Mouse (Mus musculus): ENCODE measurements around the gene Frzb. TPM values are rescaled to one million over a fixed set of nuclear protein-coding genes. Genes with fewer than 3 reads are reported as not detected.
"Not testable (repeated sequence)": the region's sequence is repeated elsewhere in the genome, so short reads cannot be mapped to it uniquely, and the experiment has no call there.

Frzb gene
- not detected in 2 replicates for total RNA-seq (2017)

DNA sequence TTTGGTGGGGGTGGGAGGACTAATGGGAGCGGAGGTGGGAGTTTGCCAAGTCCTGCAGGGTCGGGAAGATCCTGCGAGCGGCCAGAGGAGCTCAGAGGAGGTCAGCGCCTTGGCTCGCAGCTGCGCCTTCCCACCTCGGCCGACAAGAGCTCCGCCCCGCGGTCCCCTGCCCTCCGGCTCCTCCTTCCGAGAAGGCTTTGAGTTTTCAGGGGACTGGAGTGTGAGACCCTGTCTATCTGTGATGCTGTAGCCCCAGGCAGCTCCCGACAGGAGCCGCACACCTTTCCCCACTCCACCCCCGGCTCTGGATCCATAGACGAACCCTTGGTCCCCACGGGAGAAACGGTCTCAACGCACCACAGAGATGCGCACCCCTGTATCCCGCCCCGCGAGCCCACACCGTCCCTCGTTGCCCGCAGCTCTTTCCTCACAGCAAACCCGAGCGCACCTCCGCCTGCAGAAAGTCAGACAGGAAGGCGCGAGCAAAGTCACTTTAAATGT, at the start of gene Frzb:
Gene Frzb (minus strand): TSS at position 335 of the 501 bp plus-strand sequence.
- peak; percentile 18 to 25; a peak in 1 of 4 replicates for ATAC-seq (replicated peaks in 1 of 2; ENCODE audit: insufficient read depth in 1 of 2, low FRiP score in 2 of 2, low TSS enrichment in 1 of 2, low read depth in 1 of 2, poor library complexity in 2 of 2, severe bottlenecking in 2 of 2)

DNA sequence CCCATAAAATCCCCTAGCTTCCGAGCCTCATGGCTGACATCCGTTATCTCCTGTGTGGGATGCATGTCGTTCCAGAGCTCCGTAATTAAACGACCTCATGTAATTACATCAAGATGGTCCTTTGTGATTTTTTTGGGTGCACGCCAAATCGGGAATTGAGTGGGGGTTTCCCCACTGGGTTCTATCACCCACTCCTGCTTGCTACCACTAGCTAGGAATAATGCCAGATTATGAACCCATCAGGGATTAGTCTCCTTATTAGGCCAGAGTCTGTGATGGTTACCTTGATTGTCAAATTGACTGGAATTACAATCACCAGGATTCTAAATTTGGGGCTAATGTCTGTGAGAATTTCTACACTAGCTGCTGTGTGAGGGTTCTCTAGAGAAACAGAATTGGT, 47.9 kb upstream of the Frzb start:
- not testable (repeated sequence) for ATAC-seq (replicated peaks in 1 of 2; ENCODE audit: insufficient read depth in 1 of 2, low FRiP score in 2 of 2, low TSS enrichment in 1 of 2, low read depth in 1 of 2, poor library complexity in 2 of 2, severe bottlenecking in 2 of 2)

- ATAC-seq (replicated peaks in 1 of 2; ENCODE audit: insufficient read depth in 1 of 2, low FRiP score in 2 of 2, low TSS enrichment in 1 of 2, low read depth in 1 of 2, poor library complexity in 2 of 2, severe bottlenecking in 2 of 2), result no peak
Observed at GRCm38 (mm10) chr2:80486851-80487250, 39.4 kb upstream of the Frzb start.

GRCm38 (mm10) chr2:80484951-80485350, 37.5 kb upstream of the Frzb start:
- no peak for ATAC-seq (replicated peaks in 1 of 2; ENCODE audit: insufficient read depth in 1 of 2, low FRiP score in 2 of 2, low TSS enrichment in 1 of 2, low read depth in 1 of 2, poor library complexity in 2 of 2, severe bottlenecking in 2 of 2)

DNA sequence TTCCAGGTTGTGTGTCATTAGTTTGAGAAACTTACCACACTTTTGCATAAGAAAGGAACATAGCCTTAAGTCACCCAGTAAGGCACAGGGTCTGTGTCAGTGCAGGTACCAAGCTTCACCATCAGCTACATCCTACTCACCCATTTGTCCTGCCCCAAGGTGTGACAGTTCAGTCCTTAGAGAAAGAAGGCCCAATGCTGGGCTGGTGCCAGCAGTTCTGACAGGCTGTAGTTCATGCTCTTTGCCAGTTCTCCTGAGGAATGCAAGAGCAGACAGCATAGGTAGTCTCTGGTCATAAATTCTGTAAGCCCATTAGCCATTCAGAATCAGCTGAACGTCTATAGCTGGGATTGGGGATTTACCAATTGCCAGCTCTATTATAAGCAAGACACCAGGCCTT, 28.4 kb upstream of the Frzb start:
- ATAC-seq (replicated peaks in 1 of 2; ENCODE audit: insufficient read depth in 1 of 2, low FRiP score in 2 of 2, low TSS enrichment in 1 of 2, low read depth in 1 of 2, poor library complexity in 2 of 2, severe bottlenecking in 2 of 2), result no peak

- no peak for ATAC-seq (replicated peaks in 1 of 2; ENCODE audit: insufficient read depth in 1 of 2, low FRiP score in 2 of 2, low TSS enrichment in 1 of 2, low read depth in 1 of 2, poor library complexity in 2 of 2, severe bottlenecking in 2 of 2)
Observed at GRCm38 (mm10) chr2:80474247-80474796, 26.9 kb upstream of the Frzb start.

DNA sequence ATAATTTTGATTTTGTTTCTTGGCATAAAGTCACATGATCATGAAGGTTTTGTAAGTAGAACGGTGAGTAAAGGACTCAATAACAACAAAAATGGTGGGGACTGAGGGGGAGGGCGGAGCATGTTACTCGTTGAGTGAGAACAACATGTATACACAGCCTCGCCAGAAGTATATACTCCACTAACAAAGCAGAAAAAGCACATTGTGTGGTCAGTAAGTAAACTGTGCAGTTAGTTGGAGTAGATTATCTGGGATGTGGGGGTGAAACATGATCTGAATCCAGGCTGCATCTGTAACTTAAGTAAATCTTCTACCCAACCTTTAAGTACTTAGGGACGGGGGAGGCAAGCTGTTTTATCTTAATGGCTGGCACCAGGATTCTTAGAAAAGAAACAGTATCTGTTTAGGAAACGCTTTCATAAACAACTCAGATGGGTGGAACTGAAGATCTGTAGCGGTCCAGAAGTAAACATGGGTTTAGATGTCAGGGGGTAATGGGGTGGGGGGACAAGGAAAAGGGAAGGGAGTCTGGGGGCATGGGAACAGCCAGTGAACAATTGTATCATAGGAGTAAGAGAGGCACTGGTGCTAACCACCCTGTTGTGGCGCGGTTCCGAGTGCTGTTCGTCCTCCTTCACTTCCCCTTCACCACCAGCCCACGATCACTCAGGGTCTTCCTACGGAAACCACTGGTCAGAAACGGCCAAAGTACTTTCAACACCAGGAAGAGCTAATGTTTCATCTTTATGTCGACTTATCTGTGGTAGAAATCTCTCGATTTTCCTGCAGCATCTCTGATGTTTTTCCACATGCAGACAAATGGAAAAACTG, 18.8 kb upstream of the Frzb start:
- ATAC-seq (replicated peaks in 1 of 2; ENCODE audit: insufficient read depth in 1 of 2, low FRiP score in 2 of 2, low TSS enrichment in 1 of 2, low read depth in 1 of 2, poor library complexity in 2 of 2, severe bottlenecking in 2 of 2), result peak in 1 of 2 experiments; percentile 37; a peak in 1 of 4 replicates

DNA sequence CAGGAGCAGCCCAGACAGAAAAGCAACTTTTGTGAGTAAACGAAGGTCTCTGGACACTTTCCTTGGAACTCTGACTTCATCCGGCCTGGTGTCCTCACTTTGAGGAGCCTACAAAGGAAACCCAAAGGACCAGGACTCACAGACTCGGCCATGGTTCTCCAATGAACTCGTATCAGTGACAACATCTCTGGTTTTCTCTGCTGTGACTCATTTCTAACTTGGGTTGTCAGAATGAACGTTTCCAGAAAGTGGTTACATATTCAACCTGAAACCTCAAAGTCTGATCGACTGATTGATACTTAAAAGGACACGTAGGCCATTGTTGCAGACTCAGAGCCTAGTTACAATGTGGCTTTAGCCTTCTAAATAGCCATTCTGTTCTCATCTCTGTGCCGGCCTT, 14.4 kb upstream of the Frzb start:
- no peak for ATAC-seq (replicated peaks in 1 of 2; ENCODE audit: insufficient read depth in 1 of 2, low FRiP score in 2 of 2, low TSS enrichment in 1 of 2, low read depth in 1 of 2, poor library complexity in 2 of 2, severe bottlenecking in 2 of 2)

DNA sequence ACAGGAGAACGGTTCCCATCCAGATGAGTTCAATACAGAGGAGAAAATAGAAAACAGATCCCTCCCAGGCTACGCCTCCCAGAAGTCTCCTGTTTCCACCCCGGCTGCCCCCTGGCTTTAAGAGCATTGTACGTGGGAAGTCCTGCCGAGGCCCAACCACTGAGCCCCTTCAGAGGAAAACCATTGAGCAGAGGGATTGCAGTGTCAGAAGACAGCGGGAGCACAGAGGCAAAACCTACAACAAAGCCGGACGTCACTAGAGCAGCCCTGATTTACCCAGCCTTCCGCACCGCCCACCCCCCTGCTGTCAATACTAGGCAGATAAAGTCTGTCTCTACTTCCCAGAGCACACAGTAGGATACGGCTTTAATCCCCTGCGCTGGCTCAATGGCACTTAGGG, 806 bp upstream of the Frzb start:
- peak in 1 of 2 experiments; percentile 34; a peak in 3 of 4 replicates for ATAC-seq (replicated peaks in 1 of 2; ENCODE audit: insufficient read depth in 1 of 2, low FRiP score in 2 of 2, low TSS enrichment in 1 of 2, low read depth in 1 of 2, poor library complexity in 2 of 2, severe bottlenecking in 2 of 2)

GRCm38 (mm10) chr2:80446308-80447151, 895 bp downstream of the Frzb start:
- ATAC-seq (replicated peaks in 1 of 2; ENCODE audit: insufficient read depth in 1 of 2, low FRiP score in 2 of 2, low TSS enrichment in 1 of 2, low read depth in 1 of 2, poor library complexity in 2 of 2, severe bottlenecking in 2 of 2), result peak; percentile 39 to 69

- ATAC-seq (replicated peaks in 1 of 2; ENCODE audit: insufficient read depth in 1 of 2, low FRiP score in 2 of 2, low TSS enrichment in 1 of 2, low read depth in 1 of 2, poor library complexity in 2 of 2, severe bottlenecking in 2 of 2), result no peak
Observed at GRCm38 (mm10) chr2:80445926-80446307, 1.5 kb downstream of the Frzb start.

- ATAC-seq (replicated peaks in 1 of 2; ENCODE audit: insufficient read depth in 1 of 2, low FRiP score in 2 of 2, low TSS enrichment in 1 of 2, low read depth in 1 of 2, poor library complexity in 2 of 2, severe bottlenecking in 2 of 2), result no peak
Observed at GRCm38 (mm10) chr2:80445491-80445890, 1.9 kb downstream of the Frzb start.

DNA sequence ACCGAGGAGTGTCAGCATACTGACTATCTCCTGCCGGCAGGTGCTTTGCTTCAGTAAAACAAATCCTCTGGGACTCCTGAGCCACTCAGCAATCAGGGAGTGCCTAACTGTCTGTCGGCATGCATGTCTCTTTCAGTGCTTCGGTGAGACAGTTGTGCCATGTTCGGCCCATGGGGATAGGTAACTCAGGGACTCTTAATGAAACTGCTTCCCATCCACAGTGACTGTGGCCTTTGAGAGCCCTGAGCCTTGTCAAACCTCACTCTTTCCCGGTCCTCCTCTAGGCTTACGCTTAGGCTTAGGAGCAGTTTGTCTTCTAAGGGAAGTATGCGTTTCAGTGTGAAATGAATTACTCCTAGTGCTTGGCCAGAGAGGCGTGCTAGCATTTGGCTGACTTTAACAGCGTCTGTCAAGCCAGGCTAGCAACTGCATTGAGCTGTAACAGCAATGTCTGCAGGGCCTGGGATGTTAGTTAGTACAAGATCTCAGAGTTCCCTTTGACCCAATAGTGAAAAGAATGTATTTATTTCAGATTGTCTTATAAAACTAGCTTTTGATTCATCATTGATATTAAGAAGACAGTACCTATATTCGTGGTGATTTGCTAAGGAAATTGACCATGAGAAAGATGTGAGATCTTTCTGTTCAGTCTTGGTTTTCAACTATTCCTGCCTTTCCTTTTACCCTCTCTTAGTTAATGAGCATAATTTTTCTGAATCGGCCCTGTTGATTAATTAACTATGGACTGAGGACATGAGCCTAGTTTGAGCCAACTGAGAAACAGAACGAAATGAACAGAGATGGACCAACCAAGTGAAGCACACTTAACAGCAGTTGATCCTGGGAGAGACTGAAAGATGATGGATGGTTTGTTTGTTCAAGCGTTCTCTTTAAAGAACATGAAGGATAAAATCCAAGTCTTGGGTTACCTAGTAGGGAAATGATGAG, 2.7 kb downstream of the Frzb start:
- no peak for ATAC-seq (replicated peaks in 1 of 2; ENCODE audit: insufficient read depth in 1 of 2, low FRiP score in 2 of 2, low TSS enrichment in 1 of 2, low read depth in 1 of 2, poor library complexity in 2 of 2, severe bottlenecking in 2 of 2)

GRCm38 (mm10) chr2:80443962-80444361, 3.5 kb downstream of the Frzb start:
- ATAC-seq (replicated peaks in 1 of 2; ENCODE audit: insufficient read depth in 1 of 2, low FRiP score in 2 of 2, low TSS enrichment in 1 of 2, low read depth in 1 of 2, poor library complexity in 2 of 2, severe bottlenecking in 2 of 2), result no peak

DNA sequence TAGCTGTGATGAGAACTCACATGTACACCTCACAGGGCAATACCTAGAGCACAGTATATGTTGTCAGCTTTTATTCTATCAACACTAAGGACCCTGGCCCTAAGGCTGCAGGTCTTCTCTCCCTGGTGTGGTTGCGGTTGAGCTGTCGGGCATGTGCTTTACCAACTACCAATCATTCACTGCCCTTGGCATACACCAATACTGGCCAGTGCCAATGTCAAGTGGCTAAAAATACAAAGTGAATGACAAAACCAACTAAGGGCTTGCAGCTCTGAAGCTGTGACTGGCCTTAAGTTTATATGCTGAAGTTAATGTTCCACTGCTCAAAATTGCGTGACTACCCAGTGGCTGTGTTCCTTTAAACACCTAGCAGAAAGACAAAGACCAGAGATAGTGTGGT, 6.0 kb downstream of the Frzb start:
- no peak for ATAC-seq (replicated peaks in 1 of 2; ENCODE audit: insufficient read depth in 1 of 2, low FRiP score in 2 of 2, low TSS enrichment in 1 of 2, low read depth in 1 of 2, poor library complexity in 2 of 2, severe bottlenecking in 2 of 2)

DNA sequence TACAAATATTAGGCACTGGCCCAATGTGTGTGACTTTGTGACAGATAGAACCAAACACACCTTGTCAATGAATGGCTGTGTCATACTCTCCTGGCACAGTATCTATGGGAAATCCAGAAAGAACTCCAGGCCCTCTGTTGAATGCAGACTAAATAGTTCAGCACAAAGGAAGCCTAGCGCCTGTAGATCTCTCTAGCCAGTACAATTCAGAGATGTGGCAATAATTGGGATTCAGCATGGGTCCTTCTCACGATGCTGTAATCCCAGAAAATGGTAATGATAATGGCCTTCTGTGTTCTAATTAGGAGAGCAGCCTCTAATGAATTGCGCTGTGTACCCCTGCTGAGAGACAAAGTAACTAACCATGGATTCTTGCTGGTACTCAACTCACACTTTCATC, 8.6 kb downstream of the Frzb start:
- ATAC-seq (replicated peaks in 1 of 2; ENCODE audit: insufficient read depth in 1 of 2, low FRiP score in 2 of 2, low TSS enrichment in 1 of 2, low read depth in 1 of 2, poor library complexity in 2 of 2, severe bottlenecking in 2 of 2), result no peak

DNA sequence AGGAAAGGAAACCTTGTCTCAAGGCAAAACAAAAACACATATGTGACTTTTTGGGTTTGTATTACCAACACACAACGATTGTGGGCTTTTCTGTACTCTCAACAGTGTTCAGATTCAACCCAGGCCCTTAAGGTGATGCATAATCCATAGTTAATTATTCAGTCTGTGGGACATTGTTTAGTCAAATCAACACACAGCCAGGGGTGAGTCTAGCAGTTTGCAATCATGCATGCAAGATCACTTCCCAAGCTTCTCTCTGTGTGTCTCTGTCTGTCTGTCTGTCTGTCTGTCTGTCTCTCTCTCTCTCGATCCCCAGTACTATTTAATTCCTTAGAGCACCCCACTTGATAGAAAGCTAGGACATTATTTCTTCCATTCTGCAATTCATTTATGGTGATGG, 10.0 kb downstream of the Frzb start:
- ATAC-seq (replicated peaks in 1 of 2; ENCODE audit: insufficient read depth in 1 of 2, low FRiP score in 2 of 2, low TSS enrichment in 1 of 2, low read depth in 1 of 2, poor library complexity in 2 of 2, severe bottlenecking in 2 of 2), result no peak

Data from hematopoietic stem cell, adult 5-6 weeks (primary cell).